Mouse (Mus musculus) limb, embryonic 11.5 days (tissue): Measurements from ENCODE around the gene Zbtb1. TPM values are rescaled to one million over a fixed set of nuclear protein-coding genes. Genes with fewer than 3 reads are reported as not detected.
A peak's percentile ranks its signal among the peaks of the same experiment; 100 is the strongest.

Source experiments
- ATAC-seq: fragments of 200-750 bp; cut with Nextera tagmentation; 2 replicates; pipeline ENCODE4 v1.8.0; 2017; ENCODE audit warnings: low read depth; ENCODE audit not compliant: insufficient number of reproducible peaks, low FRiP score, low TSS enrichment
- DNase-seq: peaks from one replicate; pipeline ENCODE4 v3.0.0-alpha.2; 2015; ENCODE audit warnings: low spot score
- H3K27ac ChIP-seq: fragments of 300-500 bp; sonication (generic); replicated peaks from 2 replicates; pipeline ENCODE4 v1.5.1; 2014; ENCODE audit warnings: low read depth, mild to moderate bottlenecking, low read length
- H3K27me3 ChIP-seq: fragments of 300-500 bp; sonication (generic); 2 replicates; pipeline ENCODE4 v1.6.1; 2014; ENCODE audit warnings: mild to moderate bottlenecking, low read length, mixed read lengths; ENCODE audit not compliant: control insufficient read depth, insufficient read depth
- H3K36me3 ChIP-seq: fragments of 300-500 bp; sonication (generic); 2 replicates; pipeline ENCODE4 v1.6.1; 2014; ENCODE audit warnings: mild to moderate bottlenecking, low read length, moderate library complexity, mixed read lengths; ENCODE audit not compliant: control insufficient read depth, insufficient read depth
- H3K4me1 ChIP-seq: fragments of 300-500 bp; sonication (generic); 2 replicates; pipeline ENCODE4 v1.6.1; 2014; ENCODE audit warnings: low read length, mixed read lengths; ENCODE audit not compliant: control insufficient read depth, insufficient read depth
- H3K4me2 ChIP-seq: fragments of 300-500 bp; sonication (generic); 2 replicates; pipeline ENCODE4 v1.6.1; 2014; ENCODE audit warnings: low read depth, mild to moderate bottlenecking, moderate library complexity; ENCODE audit not compliant: severe bottlenecking
- H3K4me3 ChIP-seq: fragments of 300-500 bp; sonication (generic); 2 replicates; pipeline ENCODE4 v1.5.1; 2014; ENCODE audit warnings: low read depth, low read length
- H3K9ac ChIP-seq: fragments of 300-500 bp; sonication (generic); 2 replicates; pipeline ENCODE4 v1.6.1; 2014; ENCODE audit warnings: mild to moderate bottlenecking, low read length
- H3K9me3 ChIP-seq: fragments of 300-500 bp; sonication (generic); 2 replicates; pipeline ENCODE4 v1.6.1; 2016; ENCODE audit warnings: low read length; ENCODE audit not compliant: control insufficient read depth
- WGBS: fragments of 180-500 bp; shearing (Covaris S2); extraction: QIAGEN DNeasy Blood & Tissue Kit; methylation state at CpG from one replicate; pipeline ENCODE4 v1.1.7; 2014; 5-methylcytosine and 5-hydroxymethylcytosine counted together
- polyA plus RNA-seq: library from polyadenylated mRNA; unstranded; fragments of >200 nt; fragmentation: Nextera tagmentation; extraction: Ambion mirVana; gene quantifications from 2 replicates; pipeline ENCODE4 v1.2.1, GENCODE M21; 2014

The Zbtb1 gene
- polyA plus RNA-seq, 1 experiment from 2014 or later = 11.2 TPM

DNA sequence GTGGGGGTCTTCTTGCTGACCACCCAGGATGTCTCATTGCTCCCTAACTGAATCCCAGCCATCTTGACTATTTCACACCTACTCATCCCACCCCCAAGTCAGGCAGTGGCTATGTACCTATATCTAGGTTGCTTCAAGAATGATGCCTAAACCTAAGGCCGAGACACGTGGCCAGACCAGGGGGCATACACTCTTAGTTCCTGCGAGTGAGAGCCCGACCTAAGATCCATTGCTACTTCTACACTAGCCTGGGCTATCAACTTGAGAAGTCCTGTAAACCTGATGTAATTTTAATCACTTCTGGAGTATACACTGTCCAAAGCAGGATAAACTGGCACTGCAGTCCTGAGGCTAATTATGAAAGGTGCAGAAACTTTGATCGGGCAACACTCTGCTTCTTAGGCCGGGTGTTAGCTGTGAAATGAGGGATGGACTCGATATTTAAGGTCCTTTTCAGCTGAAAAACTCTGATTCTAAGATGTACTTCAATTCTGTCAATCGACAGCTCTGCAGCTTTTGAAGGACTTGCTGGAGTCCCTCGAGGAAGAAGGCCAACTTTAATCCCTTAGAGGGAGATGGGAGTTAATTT, 1.8 kb upstream of the Zbtb1 start:
- H3K9ac ChIP-seq = peak overlapping the region; percentile 82
- H3K4me1 ChIP-seq = peaks cover 25% of the 10 kb centered on the region
- no peaks in the 10 kb centered on the region for H3K36me3 ChIP-seq
- H3K27ac ChIP-seq = peak overlapping the region; percentile 96
- H3K9me3 ChIP-seq = no peaks in the 10 kb centered on the region
- whole genome bisulfite sequencing = 5% methylated on average over 9 of the region's 9 CpGs
- peak overlapping the region; percentile 84 for H3K4me2 ChIP-seq
- ATAC-seq = no peak
- H3K27me3 ChIP-seq = no peaks in the 10 kb centered on the region
- no peak for DNase-seq
- peak overlapping the region; percentile 60 for H3K4me3 ChIP-seq

DNA sequence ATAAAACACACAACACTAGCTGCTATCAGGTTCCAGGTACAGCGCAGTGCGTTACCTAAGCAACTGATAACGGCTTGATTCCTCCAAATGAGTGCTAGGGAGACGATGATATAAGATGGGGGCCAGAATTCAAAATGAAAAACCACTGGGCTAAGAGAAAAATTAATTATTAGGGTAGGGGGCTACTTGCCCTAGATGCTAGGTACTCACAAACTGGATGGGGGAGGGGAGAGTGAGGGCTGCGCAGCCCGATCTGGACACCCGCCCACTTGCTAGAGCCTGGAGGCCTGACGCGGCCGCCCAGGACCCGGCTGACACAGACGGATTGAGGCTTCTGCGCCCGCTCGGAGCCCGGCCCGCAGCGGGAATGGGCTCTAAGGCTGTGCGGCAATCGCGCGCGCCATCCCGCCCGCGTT, 1.3 kb upstream of the Zbtb1 start:
- Histone ChIP-seq H3K9me3 (no peaks in the 10 kb centered on the region), H3K4me1 (peaks cover 25% of the 10 kb centered on the region), H3K36me3 (no peaks in the 10 kb centered on the region)

GRCm38 (mm10) chr12:76369206-76369977, 674 bp upstream of the Zbtb1 start, which contains the start of gene Zbtb25:
TSS of gene Zbtb25 (minus strand) at chr12:76369602.
- Histone ChIP-seq H3K9ac (peak within 1 kb of the TSS; percentile 82), H3K4me1 (peaks cover 26% of the 10 kb centered on the region), H3K27ac (peak within 1 kb of the TSS; percentile 96), H3K9me3 (no peaks in the 10 kb centered on the region), H3K4me3 (peak within 1 kb of the TSS; percentile 60), H3K27me3 (no peaks in the 10 kb centered on the region), H3K4me2 (peak within 1 kb of the TSS; percentile 84), H3K36me3 (no peaks in the 10 kb centered on the region)
- peak; percentile 84 for DNase-seq
- peak; percentile 67 for ATAC-seq
- 0% methylated on average over 90 of the region's 96 CpGs for WGBS

More for the DNA sequence above, 1.3 kb upstream of the Zbtb1 start:
- WGBS = under 1% methylated on average over 26 of the region's 26 CpGs
- H3K9ac ChIP-seq = peak overlapping the region; percentile 82
- H3K27ac ChIP-seq = peak overlapping the region; percentile 96
- ATAC-seq (0 out of 2 replicates have a peak, but pooled peaks have one; percentile 8), DNase-seq (peak; percentile 78)
- peak overlapping the region; percentile 84 for H3K4me2 ChIP-seq
- no peaks in the 10 kb centered on the region for H3K27me3 ChIP-seq
- peak overlapping the region; percentile 60 for H3K4me3 ChIP-seq

GRCm38 (mm10) chr12:76370831-76371571, 935 bp downstream of the Zbtb1 start:
- no peaks in the 10 kb centered on the region for H3K9me3 ChIP-seq
- DNase-seq (peak; percentile 83), ATAC-seq (peak; percentile 45)
- peaks cover 29% of the 10 kb centered on the region for H3K4me1 ChIP-seq
- peak overlapping the region; percentile 60 for H3K4me3 ChIP-seq
- WGBS = under 1% methylated on average over 61 of the region's 63 CpGs
- H3K4me2 ChIP-seq = peak overlapping the region; percentile 84
- H3K9ac ChIP-seq = peak overlapping the region; percentile 82
- H3K36me3 ChIP-seq = no peaks in the 10 kb centered on the region
- H3K27me3 ChIP-seq = no peaks in the 10 kb centered on the region
- H3K27ac ChIP-seq = peak overlapping the region; percentile 96

GRCm38 (mm10) chr12:76372046-76372445, 2.0 kb downstream of the Zbtb1 start:
- ATAC-seq (no peak), DNase-seq (no peak)
- WGBS = 29% methylated on average over 7 of the region's 7 CpGs
- Histone ChIP-seq H3K9me3 (no peaks in the 10 kb centered on the region), H3K36me3 (no peaks in the 10 kb centered on the region), H3K4me3 (no peak overlapping the region), H3K27me3 (no peaks in the 10 kb centered on the region), H3K4me1 (peaks cover 25% of the 10 kb centered on the region), H3K27ac (no peak overlapping the region), H3K4me2 (peak overlapping the region; percentile 84), H3K9ac (no peak overlapping the region)

- H3K4me1 ChIP-seq = peaks cover 14% of the 10 kb centered on the region
- H3K27me3 ChIP-seq = no peaks in the 10 kb centered on the region
- H3K36me3 ChIP-seq = no peaks in the 10 kb centered on the region
- 77% methylated on average over 5 of the region's 7 CpGs for WGBS
- H3K27ac ChIP-seq = no peak overlapping the region
- no peak overlapping the region for H3K4me2 ChIP-seq
- no peak for ATAC-seq
- H3K9ac ChIP-seq = no peak overlapping the region
- no peak overlapping the region for H3K4me3 ChIP-seq
- H3K9me3 ChIP-seq = no peaks in the 10 kb centered on the region
- DNase-seq = no peak
Measured at GRCm38 (mm10) chr12:76372881-76373818, 3.1 kb downstream of the Zbtb1 start.

GRCm38 (mm10) chr12:76373991-76374390, 3.9 kb downstream of the Zbtb1 start:
- H3K4me1 ChIP-seq = peaks cover 7% of the 10 kb centered on the region; the same call in 1 of the 2 replicates
- no peaks in the 10 kb centered on the region for H3K36me3 ChIP-seq
- no peak overlapping the region for H3K4me3 ChIP-seq
- no peak overlapping the region; the same call in 1 of the 2 replicates for H3K27ac ChIP-seq
- WGBS = 79% methylated on average over 6 of the region's 6 CpGs
- H3K9ac ChIP-seq = no peak overlapping the region
- DNase-seq = no peak
- no peak overlapping the region for H3K4me2 ChIP-seq
- no peaks in the 10 kb centered on the region for H3K27me3 ChIP-seq
- ATAC-seq = no peak
- H3K9me3 ChIP-seq = no peaks in the 10 kb centered on the region
